Mouse (Mus musculus): ENCODE results near the gene Pip5k1b.

DNA sequence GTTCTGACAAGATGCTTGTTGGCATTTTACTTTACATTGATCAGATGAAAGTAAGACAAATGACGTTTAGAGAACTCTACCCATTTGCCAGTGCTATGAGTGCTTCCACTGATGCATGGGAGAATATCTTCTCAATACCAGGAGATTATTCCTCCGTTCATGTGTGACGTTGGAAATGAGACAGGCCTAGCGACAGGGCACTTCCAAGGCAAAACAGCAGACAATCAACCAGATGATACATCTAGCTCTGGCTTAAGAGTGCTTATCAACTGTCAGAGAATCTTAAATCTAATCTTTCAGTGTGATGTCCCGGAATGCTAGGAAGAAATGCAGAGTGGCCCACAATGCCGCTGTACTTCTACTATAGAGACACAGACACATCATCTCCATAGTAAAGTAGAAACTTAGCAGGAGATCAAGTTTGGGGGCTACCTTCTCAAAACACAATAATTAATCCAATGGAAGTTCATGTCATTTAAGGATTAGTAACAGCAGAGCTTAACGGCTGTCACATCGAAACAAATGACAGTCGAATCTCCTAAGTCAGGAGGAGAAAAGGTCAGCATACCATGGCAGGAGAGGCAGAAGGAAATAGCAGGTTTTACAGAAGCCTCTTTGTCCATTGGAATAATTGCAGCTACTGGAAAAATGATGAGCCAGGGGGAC lies 239.5 kb downstream of the Pip5k1b start:
- no peak for TF ChIP-seq CTCF (IDR thresholded peaks at IDR 0.05; ENCODE audit: extremely low read depth, insufficient read length, insufficient replicate concordance, low read depth, low read length)
- no peak for TF ChIP-seq POLR2A (IDR thresholded peaks at IDR 0.05; ENCODE audit: low read depth, low read length)

Data from small intestine, adult 2 months (tissue).